Mouse (Mus musculus): ENCODE data around the gene Ust. TPM values are rescaled to one million over a fixed set of nuclear protein-coding genes. Genes with fewer than 3 reads are reported as not detected.

Ust gene
- total RNA-seq, 2 experiments from 2014 or later = 18.0 to 19.4 TPM

GRCm38 (mm10) chr10:8339645-8340428 is 178.8 kb downstream of the Ust start:
- intact Hi-C loops (cut with DNase I) = no loop called here
- peak; percentile 34 for DNase-seq

- no peak for DNase-seq
- intact Hi-C loops (cut with DNase I) = no loop called here
Observed at GRCm38 (mm10) chr10:8336601-8337000, 182.0 kb downstream of the Ust start.

- intact Hi-C loops (cut with DNase I) = no loop called here
- no peak for DNase-seq
Observed at GRCm38 (mm10) chr10:8330958-8331357, 187.7 kb downstream of the Ust start.

GRCm38 (mm10) chr10:8330006-8330405 is 188.6 kb downstream of the Ust start:
- intact Hi-C loops (cut with DNase I) = no loop called here
- no peak for DNase-seq

GRCm38 (mm10) chr10:8323304-8323765 is 195.3 kb downstream of the Ust start:
- DNase-seq = peak; percentile 73
- intact Hi-C loops (cut with DNase I) = loop anchor here (5.0 kb wide), 1 partner anchor 194 kb away; the partner anchor contains the start of gene Ust

GRCm38 (mm10) chr10:8320771-8321170 is 197.9 kb downstream of the Ust start:
- no peak for DNase-seq
- intact Hi-C loops (cut with DNase I) = loop anchor here (5.0 kb wide), 1 partner anchor 197 kb away; the partner anchor contains the start of gene Ust

- no peak for DNase-seq
- intact Hi-C loops (cut with DNase I) = no loop called here
Observed at GRCm38 (mm10) chr10:8309435-8309834, 209.2 kb downstream of the Ust start.

- intact Hi-C loops (cut with DNase I) = no loop called here
- peak; percentile 17 for DNase-seq
Observed at GRCm38 (mm10) chr10:8304211-8304610, 214.4 kb downstream of the Ust start.

GRCm38 (mm10) chr10:8299166-8299565 is 219.5 kb downstream of the Ust start:
- DNase-seq = peak; percentile 14
- intact Hi-C loops (cut with DNase I) = no loop called here

- no peak for DNase-seq
- intact Hi-C loops (cut with DNase I) = no loop called here
Observed at GRCm38 (mm10) chr10:8297214-8297613, 221.4 kb downstream of the Ust start.

- DNase-seq = no peak
- intact Hi-C loops (cut with DNase I) = no loop called here
Observed at GRCm38 (mm10) chr10:8290661-8291060, 228.0 kb downstream of the Ust start.

GRCm38 (mm10) chr10:8287350-8287791 is 231.3 kb downstream of the Ust start:
- DNase-seq = peak; percentile 7
- intact Hi-C loops (cut with DNase I) = no loop called here

- intact Hi-C loops (cut with DNase I) = no loop called here
- no peak for DNase-seq
Observed at GRCm38 (mm10) chr10:8283991-8284390, 234.6 kb downstream of the Ust start.

- no peak for DNase-seq
- intact Hi-C loops (cut with DNase I) = no loop called here
Observed at GRCm38 (mm10) chr10:8277094-8277493, 241.5 kb downstream of the Ust start.

- intact Hi-C loops (cut with DNase I) = no loop called here
- no peak for DNase-seq
Observed at GRCm38 (mm10) chr10:8269681-8270080, 248.9 kb downstream of the Ust start.

- no peak for DNase-seq
- intact Hi-C loops (cut with DNase I) = no loop called here
Observed at GRCm38 (mm10) chr10:8259716-8260115, 258.9 kb downstream of the Ust start.

- DNase-seq = no peak
- intact Hi-C loops (cut with DNase I) = no loop called here
Observed at GRCm38 (mm10) chr10:8250005-8250404, 268.6 kb downstream of the Ust start.

GRCm38 (mm10) chr10:8242336-8242735 is 276.3 kb downstream of the Ust start:
- peak; percentile 69 for DNase-seq
- intact Hi-C loops (cut with DNase I) = loop anchor here (5.0 kb wide), 2 partner anchors 45 to 275 kb away; partner anchors contain the start of gene Ust

- no peak for DNase-seq
- intact Hi-C loops (cut with DNase I) = loop anchor here (1.0 to 5.0 kb wide), 3 partner anchors 43 to 357 kb away; partner anchors contain the start of gene Ust
Observed at GRCm38 (mm10) chr10:8240703-8241102, 277.9 kb downstream of the Ust start.

GRCm38 (mm10) chr10:8240242-8240641 is 278.4 kb downstream of the Ust start:
- intact Hi-C loops (cut with DNase I) = loop anchor here (1.0 to 5.0 kb wide), 3 partner anchors 43 to 357 kb away; partner anchors contain the start of gene Ust
- peak; percentile 85 for DNase-seq

GRCm38 (mm10) chr10:8236780-8237571 is 281.6 kb downstream of the Ust start:
- intact Hi-C loops (cut with DNase I) = loop anchor here (5.0 kb wide), 1 partner anchor 425 kb away; no protein-coding TSS in a partner anchor

More at GRCm38 (mm10) chr10:8236780-8237571, 281.6 kb downstream of the Ust start:
- DNase-seq = no peak

All from left cerebral cortex, postnatal 4 days (tissue).